Mouse (Mus musculus) myocyte (in vitro differentiated cells): Measurements from ENCODE around the gene Gapdh.

Experiments used
- CEBPB ChIP-seq: IDR thresholded peaks from 2 replicates; pipeline ENCODE4 v1.6.1; 2011; ENCODE audit warnings: mild to moderate bottlenecking, moderate library complexity; ENCODE audit not compliant: poor library complexity, insufficient read depth, severe bottlenecking
- E2F4 ChIP-seq: IDR thresholded peaks from one replicate; pipeline ENCODE4 v1.6.1; 2011; ENCODE audit warnings: mild to moderate bottlenecking, control low read depth, moderate library complexity; ENCODE audit not compliant: insufficient read depth
- MAX ChIP-seq: IDR thresholded peaks from one replicate; pipeline ENCODE4 v1.6.1; 2011; ENCODE audit warnings: low read depth, mild to moderate bottlenecking, control low read depth
- MYOD1 ChIP-seq, 3 experiments: IDR thresholded peaks; one replicate each; pipeline ENCODE4 v1.6.1; 2011; ENCODE audit warnings: control low read depth in 2 of 3, low read depth in 2 of 3, mild to moderate bottlenecking in 2 of 3, moderate library complexity in 1 of 3; ENCODE audit not compliant: insufficient read length in 2 of 3, control insufficient read depth in 1 of 3
- POLR2A ChIP-seq: IDR thresholded peaks from one replicate; pipeline ENCODE4 v1.6.1; 2011; ENCODE audit warnings: low read depth, mild to moderate bottlenecking, control low read depth, moderate library complexity; ENCODE audit not compliant: insufficient read length
- POLR2AphosphoS2 ChIP-seq: IDR thresholded peaks from one replicate; pipeline ENCODE4 v1.6.1; 2011; ENCODE audit warnings: low read depth, control low read depth; ENCODE audit not compliant: insufficient read length
- TCF12 ChIP-seq: IDR thresholded peaks from one replicate; pipeline ENCODE4 v1.6.1; 2011; ENCODE audit warnings: mild to moderate bottlenecking, control low read depth; ENCODE audit not compliant: poor library complexity, insufficient read depth, severe bottlenecking
- TCF3 ChIP-seq: IDR thresholded peaks from one replicate; pipeline ENCODE4 v1.6.1; 2011; ENCODE audit warnings: low read depth, control low read depth; ENCODE audit not compliant: insufficient read length
- USF1 ChIP-seq: IDR thresholded peaks from one replicate; pipeline ENCODE4 v1.6.1; 2011; ENCODE audit warnings: low read depth, mild to moderate bottlenecking, control low read depth, moderate library complexity

GRCm38 (mm10) chr6:125195541-125196075 is 29.3 kb upstream of the Gapdh start:
- TF ChIP-seq POLR2AphosphoS2 (no peak), MYOD1 (IDR thresholded peaks at IDR 0.05; ENCODE audit: control insufficient read depth in 1 of 3, insufficient read length in 2 of 3, low read depth in 2 of 3) (no peak), MAX (no peak), POLR2A (no peak), E2F4 (no peak), USF1 (no peak), CEBPB (no peak), TCF3 (no peak), TCF12 (no peak)
